Mouse (Mus musculus) heart, embryonic 12.5 days (tissue): ENCODE measurements around the gene Bcas3. TPM values are rescaled to one million over a fixed set of nuclear protein-coding genes. Genes with fewer than 3 reads are reported as not detected.

Experiments
- ATAC-seq: fragments of 200-750 bp; cut with Nextera tagmentation; 2 replicates; pipeline ENCODE4 v1.8.0; 2017; ENCODE audit warnings: moderate TSS enrichment, moderate library complexity; ENCODE audit not compliant: insufficient number of reproducible peaks, low FRiP score
- H3K27ac ChIP-seq: fragments of 300-500 bp; sonication (generic); 2 replicates; pipeline ENCODE4 v1.5.1; 2016; ENCODE audit warnings: mild to moderate bottlenecking, moderate library complexity; ENCODE audit not compliant: poor library complexity, severe bottlenecking
- H3K27me3 ChIP-seq: fragments of 300-500 bp; sonication (generic); replicated peaks from 2 replicates; pipeline ENCODE4 v1.6.1; 2016; ENCODE audit warnings: mild to moderate bottlenecking, moderate library complexity
- H3K36me3 ChIP-seq: fragments of 300-500 bp; sonication (generic); 2 replicates; pipeline ENCODE4 v1.6.1; 2016; ENCODE audit warnings: mild to moderate bottlenecking, moderate library complexity
- H3K4me1 ChIP-seq: fragments of 300-500 bp; sonication (generic); replicated peaks from 2 replicates; pipeline ENCODE4 v1.6.1; 2016; ENCODE audit warnings: mild to moderate bottlenecking
- H3K4me2 ChIP-seq: fragments of 300-500 bp; sonication (generic); 2 replicates; pipeline ENCODE4 v1.6.1; 2016; ENCODE audit warnings: mild to moderate bottlenecking, moderate library complexity
- H3K4me3 ChIP-seq: fragments of 300-500 bp; sonication (generic); 2 replicates; pipeline ENCODE4 v1.5.1; 2016; ENCODE audit warnings: mild to moderate bottlenecking
- H3K9ac ChIP-seq: fragments of 300-500 bp; sonication (generic); 2 replicates; pipeline ENCODE4 v1.6.1; 2016; ENCODE audit warnings: mild to moderate bottlenecking, moderate library complexity
- H3K9me3 ChIP-seq: fragments of 300-500 bp; sonication (generic); replicated peaks from 2 replicates; pipeline ENCODE4 v1.6.1; 2016; ENCODE audit warnings: mild to moderate bottlenecking, moderate library complexity
- WGBS: fragments of 180-500 bp; shearing (Covaris S2); methylation state at CpG from one replicate; pipeline ENCODE4 v1.1.7; 2016; 5-methylcytosine and 5-hydroxymethylcytosine counted together
- polyA plus RNA-seq: library from polyadenylated mRNA; unstranded; fragments of >200 nt; fragmentation: Nextera tagmentation; extraction: Ambion mirVana; gene quantifications from 2 replicates; pipeline ENCODE4 v1.2.1, GENCODE M21; 2016

The Bcas3 gene
- polyA plus RNA-seq, 1 experiment from 2014 or later = 16.1 TPM

- no peaks in the 10 kb centered on the region for H3K4me1 ChIP-seq
- H3K27me3 ChIP-seq = no peaks in the 10 kb centered on the region
- no peak overlapping the region for H3K27ac ChIP-seq
- H3K4me3 ChIP-seq = no peak overlapping the region
- ATAC-seq = no peak
- 93% methylated on average over 3 of the region's 3 CpGs for WGBS
- H3K9ac ChIP-seq = no peak overlapping the region
- peaks cover 47% of the 10 kb centered on the region for H3K36me3 ChIP-seq
- H3K9me3 ChIP-seq = no peaks in the 10 kb centered on the region
- no peak overlapping the region for H3K4me2 ChIP-seq
These were observed 24.2 kb upstream of the Bcas3 start for GRCm38 (mm10) chr11:85328717-85329116.

- Histone ChIP-seq H3K4me3 (no peak overlapping the region), H3K27ac (no peak overlapping the region), H3K4me2 (no peak overlapping the region), H3K9ac (no peak overlapping the region), H3K4me1 (no peaks in the 10 kb centered on the region), H3K36me3 (peaks cover 49% of the 10 kb centered on the region), H3K27me3 (no peaks in the 10 kb centered on the region), H3K9me3 (no peaks in the 10 kb centered on the region)
- no peak for ATAC-seq
- WGBS = 89% methylated on average over 7 of the region's 7 CpGs
These were observed 23.6 kb upstream of the Bcas3 start for GRCm38 (mm10) chr11:85329167-85329894.

GRCm38 (mm10) chr11:85334778-85335177 is 18.2 kb upstream of the Bcas3 start:
- no peak overlapping the region for H3K9ac ChIP-seq
- no peak overlapping the region for H3K4me3 ChIP-seq
- no peak overlapping the region for H3K4me2 ChIP-seq
- H3K27me3 ChIP-seq = no peaks in the 10 kb centered on the region
- no peaks in the 10 kb centered on the region for H3K4me1 ChIP-seq
- H3K36me3 ChIP-seq = peaks cover 68% of the 10 kb centered on the region
- ATAC-seq = 0 out of 2 replicates have a peak, but pooled peaks have one; percentile 34
- H3K9me3 ChIP-seq = no peaks in the 10 kb centered on the region
- H3K27ac ChIP-seq = no peak overlapping the region
- 35% methylated on average over 4 of the region's 4 CpGs for WGBS

- no peak overlapping the region for H3K4me2 ChIP-seq
- peaks cover 64% of the 10 kb centered on the region for H3K36me3 ChIP-seq
- H3K9me3 ChIP-seq = no peaks in the 10 kb centered on the region
- peak; percentile 89 for ATAC-seq
- WGBS = 79% methylated on average over 6 of the region's 6 CpGs
- no peak overlapping the region for H3K9ac ChIP-seq
- H3K27ac ChIP-seq = no peak overlapping the region
- no peak overlapping the region for H3K4me3 ChIP-seq
- H3K4me1 ChIP-seq = no peaks in the 10 kb centered on the region
- H3K27me3 ChIP-seq = no peaks in the 10 kb centered on the region
These were observed 13.7 kb upstream of the Bcas3 start for GRCm38 (mm10) chr11:85339173-85339831.

- WGBS = 81% methylated on average over 7 of the region's 7 CpGs
- peak; percentile 75; the same call in 1 of the 2 replicates for ATAC-seq
- peaks cover 60% of the 10 kb centered on the region for H3K36me3 ChIP-seq
- no peak overlapping the region for H3K4me3 ChIP-seq
- no peak overlapping the region for H3K9ac ChIP-seq
- H3K9me3 ChIP-seq = no peaks in the 10 kb centered on the region
- peak overlapping the region; percentile 4; the same call in 1 of the 2 replicates for H3K4me2 ChIP-seq
- no peaks in the 10 kb centered on the region for H3K4me1 ChIP-seq
- H3K27ac ChIP-seq = no peak overlapping the region
- H3K27me3 ChIP-seq = no peaks in the 10 kb centered on the region
These were observed 12.8 kb upstream of the Bcas3 start for GRCm38 (mm10) chr11:85340070-85340616.

- no peaks in the 10 kb centered on the region for H3K9me3 ChIP-seq
- no peaks in the 10 kb centered on the region for H3K27me3 ChIP-seq
- H3K4me2 ChIP-seq = peak overlapping the region; percentile 98
- H3K36me3 ChIP-seq = peaks cover 4% of the 10 kb centered on the region; the same call in 1 of the 2 replicates
- no peak for ATAC-seq
- peak overlapping the region; percentile 96 for H3K4me3 ChIP-seq
- WGBS = 57% methylated on average over 4 of the region's 4 CpGs
- no peak overlapping the region for H3K27ac ChIP-seq
- H3K4me1 ChIP-seq = peaks cover 10% of the 10 kb centered on the region; the same call in 1 of the 2 replicates
- peak overlapping the region; percentile 95 for H3K9ac ChIP-seq
These were observed 852 bp downstream of the Bcas3 start for GRCm38 (mm10) chr11:85353819-85354218.

GRCm38 (mm10) chr11:85359641-85360040 is 6.7 kb downstream of the Bcas3 start:
- Histone ChIP-seq H3K36me3 (peaks cover 26% of the 10 kb centered on the region), H3K27ac (no peak overlapping the region), H3K27me3 (no peaks in the 10 kb centered on the region), H3K4me3 (no peak overlapping the region), H3K9me3 (no peaks in the 10 kb centered on the region), H3K9ac (no peak overlapping the region), H3K4me1 (no peaks in the 10 kb centered on the region), H3K4me2 (no peak overlapping the region)
- no peak for ATAC-seq
- 83% methylated on average over 6 of the region's 6 CpGs for WGBS

- WGBS = 85% methylated on average over 8 of the region's 8 CpGs
- Histone ChIP-seq H3K27ac (no peak overlapping the region), H3K9ac (no peak overlapping the region), H3K36me3 (peaks cover 43% of the 10 kb centered on the region), H3K9me3 (no peaks in the 10 kb centered on the region), H3K4me3 (no peak overlapping the region), H3K27me3 (no peaks in the 10 kb centered on the region), H3K4me1 (no peaks in the 10 kb centered on the region), H3K4me2 (no peak overlapping the region)
- no peak for ATAC-seq
These were observed 8.7 kb downstream of the Bcas3 start for GRCm38 (mm10) chr11:85361621-85362020.

- WGBS = 81% methylated on average over 3 of the region's 3 CpGs
- no peak overlapping the region for H3K4me3 ChIP-seq
- peaks cover 34% of the 10 kb centered on the region for H3K36me3 ChIP-seq
These were observed 13.2 kb downstream of the Bcas3 start for GRCm38 (mm10) chr11:85366168-85366567.

GRCm38 (mm10) chr11:85367823-85368222 is 14.9 kb downstream of the Bcas3 start:
- WGBS = 73% methylated on average over 3 of the region's 3 CpGs
- Histone ChIP-seq H3K9ac (no peak overlapping the region), H3K9me3 (no peaks in the 10 kb centered on the region), H3K4me1 (no peaks in the 10 kb centered on the region), H3K27me3 (no peaks in the 10 kb centered on the region), H3K36me3 (peaks cover 43% of the 10 kb centered on the region), H3K27ac (no peak overlapping the region), H3K4me2 (no peak overlapping the region), H3K4me3 (no peak overlapping the region)
- no peak for ATAC-seq

More at GRCm38 (mm10) chr11:85366168-85366567, 13.2 kb downstream of the Bcas3 start:
- Histone ChIP-seq H3K4me1 (no peaks in the 10 kb centered on the region), H3K9me3 (no peaks in the 10 kb centered on the region), H3K4me2 (no peak overlapping the region), H3K9ac (no peak overlapping the region), H3K27ac (no peak overlapping the region), H3K27me3 (no peaks in the 10 kb centered on the region)
- no peak for ATAC-seq

GRCm38 (mm10) chr11:85379091-85379490 is 26.1 kb downstream of the Bcas3 start:
- ATAC-seq = no peak
- no peak overlapping the region for H3K4me3 ChIP-seq
- WGBS = 88% methylated on average over 3 of the region's 3 CpGs

More at GRCm38 (mm10) chr11:85379091-85379490, 26.1 kb downstream of the Bcas3 start:
- Histone ChIP-seq H3K27me3 (no peaks in the 10 kb centered on the region), H3K4me1 (peaks cover 4% of the 10 kb centered on the region; the same call in 1 of the 2 replicates), H3K4me2 (no peak overlapping the region), H3K27ac (no peak overlapping the region), H3K36me3 (no peaks in the 10 kb centered on the region), H3K9me3 (no peaks in the 10 kb centered on the region), H3K9ac (no peak overlapping the region)
